Mouse (Mus musculus) monocyte, adult 2 months (primary cell): Measurements from ENCODE around the gene Rnf220.

Experiments
- DNase-seq, 2 experiments: peaks; one replicate each; pipeline ENCODE4 v3.0.0; 2022; ENCODE audit warnings: low spot score in 2 of 2, low read depth in 1 of 2

Rnf220 gene

GRCm38 (mm10) chr4:117496482-117497165, at the start of gene Rnf220:
Gene Rnf220 (minus strand): TSS chr4:117497052.
- DNase-seq = no peak

- no peak for DNase-seq
Measured at GRCm38 (mm10) chr4:117546616-117547015, 49.8 kb upstream of the Rnf220 start.

GRCm38 (mm10) chr4:117545448-117545847, 48.6 kb upstream of the Rnf220 start:
- peak; percentile 14 to 24 for DNase-seq

GRCm38 (mm10) chr4:117540571-117540970, 43.7 kb upstream of the Rnf220 start:
- DNase-seq = no peak

- DNase-seq = no peak
Measured at GRCm38 (mm10) chr4:117539329-117539980, 42.6 kb upstream of the Rnf220 start.

GRCm38 (mm10) chr4:117537002-117537401, 40.1 kb upstream of the Rnf220 start:
- DNase-seq = no peak

- no peak for DNase-seq
Measured at GRCm38 (mm10) chr4:117535496-117536200, 38.8 kb upstream of the Rnf220 start.

- DNase-seq = no peak
Measured at GRCm38 (mm10) chr4:117529843-117530242, 33.0 kb upstream of the Rnf220 start.

GRCm38 (mm10) chr4:117527952-117528351, 31.1 kb upstream of the Rnf220 start:
- no peak for DNase-seq

- DNase-seq = no peak
Measured at GRCm38 (mm10) chr4:117527116-117527899, 30.5 kb upstream of the Rnf220 start.

- DNase-seq = no peak
Measured at GRCm38 (mm10) chr4:117525990-117526389, 29.1 kb upstream of the Rnf220 start.

GRCm38 (mm10) chr4:117521350-117521749, 24.5 kb upstream of the Rnf220 start:
- no peak for DNase-seq

GRCm38 (mm10) chr4:117518246-117518645, 21.4 kb upstream of the Rnf220 start:
- DNase-seq = no peak

GRCm38 (mm10) chr4:117499043-117499442, 2.2 kb upstream of the Rnf220 start:
- no peak for DNase-seq

- no peak for DNase-seq
Measured at GRCm38 (mm10) chr4:117495869-117496401, 917 bp downstream of the Rnf220 start.

GRCm38 (mm10) chr4:117494911-117495501, 1.8 kb downstream of the Rnf220 start:
- no peak for DNase-seq

- DNase-seq = no peak
Measured at GRCm38 (mm10) chr4:117493905-117494851, 2.7 kb downstream of the Rnf220 start.

GRCm38 (mm10) chr4:117493161-117493568, 3.7 kb downstream of the Rnf220 start:
- peak in 1 of 2 experiments; percentile 16 for DNase-seq

GRCm38 (mm10) chr4:117491840-117492239, 5.0 kb downstream of the Rnf220 start:
- DNase-seq = no peak
